Mouse (Mus musculus): ENCODE results near the gene Ntsr2. TPM values are rescaled to one million over a fixed set of nuclear protein-coding genes. Genes with fewer than 3 reads are reported as not detected.
A peak's percentile ranks its signal among the peaks of the same experiment; 100 is the strongest.

Gene Ntsr2
- polyA plus RNA-seq, 1 experiment from 2014 or later, result 3.4 TPM

- no peak overlapping the region for H3K9ac ChIP-seq (replicated peaks)
- no peak overlapping the region for H3K4me2 ChIP-seq
- ATAC-seq (ENCODE audit: low FRiP score), result no peak
- 0 out of 2 replicates have a peak, but pooled peaks cover 2% of the 10 kb centered on the region for H3K4me1 ChIP-seq
- whole genome bisulfite sequencing, result 88% methylated on average over 6 of the region's 6 CpGs
- H3K9me3 ChIP-seq (replicated peaks), result no peaks in the 10 kb centered on the region
- H3K36me3 ChIP-seq, result no peaks in the 10 kb centered on the region
- H3K27me3 ChIP-seq (replicated peaks), result no peaks in the 10 kb centered on the region
- no peak overlapping the region for H3K4me3 ChIP-seq (replicated peaks)
- no peak overlapping the region for H3K27ac ChIP-seq (replicated peaks)
Observed at GRCm38 (mm10) chr12:16633235-16633634, 19.9 kb upstream of the Ntsr2 start.

GRCm38 (mm10) chr12:16634075-16634813 is 18.9 kb upstream of the Ntsr2 start:
- no peaks in the 10 kb centered on the region for H3K9me3 ChIP-seq (replicated peaks)
- no peak for ATAC-seq (ENCODE audit: low FRiP score)
- 0 out of 2 replicates have a peak, but pooled peaks cover 2% of the 10 kb centered on the region for H3K4me1 ChIP-seq
- H3K36me3 ChIP-seq, result no peaks in the 10 kb centered on the region
- H3K4me3 ChIP-seq (replicated peaks), result no peak overlapping the region
- no peak overlapping the region for H3K27ac ChIP-seq (replicated peaks)
- no peaks in the 10 kb centered on the region for H3K27me3 ChIP-seq (replicated peaks)
- H3K4me2 ChIP-seq, result no peak overlapping the region
- H3K9ac ChIP-seq (replicated peaks), result no peak overlapping the region
- WGBS, result 59% methylated on average over 14 of the region's 14 CpGs

- no peaks in the 10 kb centered on the region for H3K9me3 ChIP-seq (replicated peaks)
- no peaks in the 10 kb centered on the region for H3K27me3 ChIP-seq (replicated peaks)
- no peak overlapping the region for H3K9ac ChIP-seq (replicated peaks)
- H3K4me3 ChIP-seq (replicated peaks), result no peak overlapping the region
- H3K36me3 ChIP-seq, result no peaks in the 10 kb centered on the region
- 81% methylated on average over 6 of the region's 6 CpGs for WGBS
- no peaks in the 10 kb centered on the region for H3K4me1 ChIP-seq
- H3K4me2 ChIP-seq, result no peak overlapping the region
- H3K27ac ChIP-seq (replicated peaks), result no peak overlapping the region
- ATAC-seq (ENCODE audit: low FRiP score), result no peak
Observed at GRCm38 (mm10) chr12:16635816-16636215, 17.4 kb upstream of the Ntsr2 start.

GRCm38 (mm10) chr12:16639078-16639771 is 14.0 kb upstream of the Ntsr2 start:
- ATAC-seq (ENCODE audit: low FRiP score), result no peak
- 71% methylated on average over 12 of the region's 12 CpGs for WGBS
- H3K4me2 ChIP-seq, result no peak overlapping the region

GRCm38 (mm10) chr12:16640075-16640474 is 13.1 kb upstream of the Ntsr2 start:
- H3K4me3 ChIP-seq (replicated peaks), result no peak overlapping the region
- no peaks in the 10 kb centered on the region for H3K36me3 ChIP-seq
- H3K4me1 ChIP-seq, result peaks cover 12% of the 10 kb centered on the region
- WGBS, result 93% methylated on average over 6 of the region's 6 CpGs
- no peaks in the 10 kb centered on the region for H3K27me3 ChIP-seq (replicated peaks)
- H3K9me3 ChIP-seq (replicated peaks), result no peaks in the 10 kb centered on the region
- ATAC-seq (ENCODE audit: low FRiP score), result no peak
- H3K9ac ChIP-seq (replicated peaks), result no peak overlapping the region
- no peak overlapping the region for H3K4me2 ChIP-seq
- H3K27ac ChIP-seq (replicated peaks), result no peak overlapping the region

More at GRCm38 (mm10) chr12:16639078-16639771, 14.0 kb upstream of the Ntsr2 start:
- Histone ChIP-seq H3K4me3 (replicated peaks) (no peak overlapping the region), H3K9ac (replicated peaks) (no peak overlapping the region), H3K27ac (replicated peaks) (no peak overlapping the region), H3K4me1 (peaks cover 10% of the 10 kb centered on the region), H3K27me3 (replicated peaks) (no peaks in the 10 kb centered on the region), H3K9me3 (replicated peaks) (no peaks in the 10 kb centered on the region), H3K36me3 (no peaks in the 10 kb centered on the region)

- no peaks in the 10 kb centered on the region for H3K27me3 ChIP-seq (replicated peaks)
- H3K27ac ChIP-seq (replicated peaks), result no peak overlapping the region
- 67% methylated on average over 5 of the region's 5 CpGs for WGBS
- H3K4me3 ChIP-seq (replicated peaks), result no peak overlapping the region
- no peak for ATAC-seq (ENCODE audit: low FRiP score)
- H3K4me2 ChIP-seq, result no peak overlapping the region
- H3K9me3 ChIP-seq (replicated peaks), result no peaks in the 10 kb centered on the region
- peaks cover 12% of the 10 kb centered on the region for H3K4me1 ChIP-seq
- no peak overlapping the region for H3K9ac ChIP-seq (replicated peaks)
- H3K36me3 ChIP-seq, result no peaks in the 10 kb centered on the region
Observed at GRCm38 (mm10) chr12:16642000-16642399, 11.2 kb upstream of the Ntsr2 start.

GRCm38 (mm10) chr12:16643508-16644345 is 9.5 kb upstream of the Ntsr2 start:
- peak; percentile 75 for ATAC-seq (ENCODE audit: low FRiP score)
- H3K9ac ChIP-seq (replicated peaks), result no peak overlapping the region

GRCm38 (mm10) chr12:16644698-16645097 is 8.5 kb upstream of the Ntsr2 start:
- no peak for ATAC-seq (ENCODE audit: low FRiP score)
- H3K27ac ChIP-seq (replicated peaks), result no peak overlapping the region

More at GRCm38 (mm10) chr12:16643508-16644345, 9.5 kb upstream of the Ntsr2 start:
- H3K27me3 ChIP-seq (replicated peaks), result no peaks in the 10 kb centered on the region
- H3K36me3 ChIP-seq, result no peaks in the 10 kb centered on the region
- 28% methylated on average over 12 of the region's 12 CpGs for WGBS
- H3K4me2 ChIP-seq, result no peak overlapping the region
- peak overlapping the region; percentile 20 for H3K27ac ChIP-seq (replicated peaks)
- H3K4me3 ChIP-seq (replicated peaks), result no peak overlapping the region
- H3K4me1 ChIP-seq, result peaks cover 12% of the 10 kb centered on the region
- H3K9me3 ChIP-seq (replicated peaks), result no peaks in the 10 kb centered on the region

GRCm38 (mm10) chr12:16646780-16647409 is 6.3 kb upstream of the Ntsr2 start:
- no peak overlapping the region for H3K27ac ChIP-seq (replicated peaks)
- ATAC-seq (ENCODE audit: low FRiP score), result no peak
- H3K9me3 ChIP-seq (replicated peaks), result no peaks in the 10 kb centered on the region
- H3K4me3 ChIP-seq (replicated peaks), result no peak overlapping the region
- peaks cover 12% of the 10 kb centered on the region for H3K4me1 ChIP-seq
- no peak overlapping the region for H3K9ac ChIP-seq (replicated peaks)
- H3K27me3 ChIP-seq (replicated peaks), result peaks cover 3% of the 10 kb centered on the region; the same call in 1 of the 2 replicates
- no peaks in the 10 kb centered on the region for H3K36me3 ChIP-seq
- 59% methylated on average over 9 of the region's 9 CpGs for WGBS
- H3K4me2 ChIP-seq, result no peak overlapping the region

More at GRCm38 (mm10) chr12:16644698-16645097, 8.5 kb upstream of the Ntsr2 start:
- Histone ChIP-seq H3K27me3 (replicated peaks) (no peaks in the 10 kb centered on the region), H3K4me3 (replicated peaks) (no peak overlapping the region), H3K9me3 (replicated peaks) (no peaks in the 10 kb centered on the region), H3K36me3 (no peaks in the 10 kb centered on the region), H3K9ac (replicated peaks) (no peak overlapping the region), H3K4me2 (no peak overlapping the region), H3K4me1 (peaks cover 12% of the 10 kb centered on the region)
- WGBS, result 46% methylated on average over 8 of the region's 8 CpGs

GRCm38 (mm10) chr12:16648273-16648672 is 4.9 kb upstream of the Ntsr2 start:
- Histone ChIP-seq H3K9me3 (replicated peaks) (no peaks in the 10 kb centered on the region), H3K4me3 (replicated peaks) (no peak overlapping the region), H3K4me2 (no peak overlapping the region), H3K36me3 (no peaks in the 10 kb centered on the region), H3K4me1 (peaks cover 15% of the 10 kb centered on the region), H3K27me3 (replicated peaks) (peaks cover 15% of the 10 kb centered on the region), H3K27ac (replicated peaks) (no peak overlapping the region), H3K9ac (replicated peaks) (no peak overlapping the region)
- WGBS, result 95% methylated on average over 6 of the region's 6 CpGs
- ATAC-seq (ENCODE audit: low FRiP score), result no peak

- ATAC-seq (ENCODE audit: low FRiP score), result no peak
- 91% methylated on average over 6 of the region's 6 CpGs for WGBS
- H3K27ac ChIP-seq (replicated peaks), result no peak overlapping the region
Observed at GRCm38 (mm10) chr12:16649819-16650218, 3.4 kb upstream of the Ntsr2 start.

More at GRCm38 (mm10) chr12:16649819-16650218, 3.4 kb upstream of the Ntsr2 start:
- H3K27me3 ChIP-seq (replicated peaks), result peaks cover 29% of the 10 kb centered on the region
- peaks cover 10% of the 10 kb centered on the region for H3K4me1 ChIP-seq
- H3K9ac ChIP-seq (replicated peaks), result no peak overlapping the region
- no peaks in the 10 kb centered on the region for H3K36me3 ChIP-seq
- H3K4me2 ChIP-seq, result no peak overlapping the region
- no peak overlapping the region for H3K4me3 ChIP-seq (replicated peaks)
- no peaks in the 10 kb centered on the region for H3K9me3 ChIP-seq (replicated peaks)

All from neural tube, embryonic 15.5 days (tissue).